Mouse (Mus musculus): Measurements from ENCODE around the gene Tesc. TPM values are rescaled to one million over a fixed set of nuclear protein-coding genes. Genes with fewer than 3 reads are reported as not detected.
A peak's percentile ranks its signal among the peaks of the same experiment; 100 is the strongest.

Gene Tesc
- polyA plus RNA-seq, 1 experiment, result 21.8 TPM

GRCm38 (mm10) chr5:118019905-118020304 lies 7.6 kb upstream of the Tesc start:
- no peak overlapping the region for H3K27ac ChIP-seq (ENCODE audit: control insufficient read depth, insufficient read depth, low read depth, low read length, poor library complexity)
- WGBS, result 60% methylated on average over 11 of the region's 11 CpGs
- no peak for TF ChIP-seq CTCF (IDR thresholded peaks at IDR 0.05; ENCODE audit: control insufficient read depth, insufficient read depth, low read length)
- H3K4me3 ChIP-seq (replicated peaks; ENCODE audit: control insufficient read depth, low read depth, low read length), result no peak overlapping the region
- H3K4me1 ChIP-seq (ENCODE audit: control insufficient read depth, insufficient read depth, low read length), result no peaks in the 10 kb centered on the region

GRCm38 (mm10) chr5:118023053-118023452 lies 4.5 kb upstream of the Tesc start:
- WGBS, result 71% methylated on average over 3 of the region's 3 CpGs
- Histone ChIP-seq H3K4me1 (ENCODE audit: control insufficient read depth, insufficient read depth, low read length) (no peaks in the 10 kb centered on the region), H3K27ac (ENCODE audit: control insufficient read depth, insufficient read depth, low read depth, low read length, poor library complexity) (no peak overlapping the region), H3K4me3 (replicated peaks; ENCODE audit: control insufficient read depth, low read depth, low read length) (no peak overlapping the region)
- TF ChIP-seq CTCF (IDR thresholded peaks at IDR 0.05; ENCODE audit: control insufficient read depth, insufficient read depth, low read length) (no peak), POLR2A (IDR thresholded peaks at IDR 0.05; ENCODE audit: borderline replicate concordance, control insufficient read depth, low read depth, low read length) (no peak)

- WGBS, result 9% methylated on average over 12 of the region's 12 CpGs
Measured at GRCm38 (mm10) chr5:118025880-118026279, 1.7 kb upstream of the Tesc start.

GRCm38 (mm10) chr5:118026343-118026742 lies 1.2 kb upstream of the Tesc start:
- H3K4me3 ChIP-seq (replicated peaks; ENCODE audit: control insufficient read depth, low read depth, low read length), result no peak overlapping the region
- no peak for TF ChIP-seq CTCF (IDR thresholded peaks at IDR 0.05; ENCODE audit: control insufficient read depth, insufficient read depth, low read length)
- TF ChIP-seq POLR2A (IDR thresholded peaks at IDR 0.05; ENCODE audit: borderline replicate concordance, control insufficient read depth, low read depth, low read length), result no peak
- H3K27ac ChIP-seq (ENCODE audit: control insufficient read depth, insufficient read depth, low read depth, low read length, poor library complexity), result no peak overlapping the region
- H3K4me1 ChIP-seq (ENCODE audit: control insufficient read depth, insufficient read depth, low read length), result peaks cover 3% of the 10 kb centered on the region
- whole genome bisulfite sequencing, result 6% methylated on average over 13 of the region's 13 CpGs

More at GRCm38 (mm10) chr5:118025880-118026279, 1.7 kb upstream of the Tesc start:
- H3K4me3 ChIP-seq (replicated peaks; ENCODE audit: control insufficient read depth, low read depth, low read length), result no peak overlapping the region
- peaks cover 3% of the 10 kb centered on the region for H3K4me1 ChIP-seq (ENCODE audit: control insufficient read depth, insufficient read depth, low read length)
- no peak overlapping the region for H3K27ac ChIP-seq (ENCODE audit: control insufficient read depth, insufficient read depth, low read depth, low read length, poor library complexity)
- no peak for TF ChIP-seq CTCF (IDR thresholded peaks at IDR 0.05; ENCODE audit: control insufficient read depth, insufficient read depth, low read length)
- no peak for TF ChIP-seq POLR2A (IDR thresholded peaks at IDR 0.05; ENCODE audit: borderline replicate concordance, control insufficient read depth, low read depth, low read length)

GRCm38 (mm10) chr5:118027101-118027697 lies 344 bp upstream of the Tesc start:
- H3K4me1 ChIP-seq (ENCODE audit: control insufficient read depth, insufficient read depth, low read length), result peaks cover 3% of the 10 kb centered on the region
- no peak overlapping the region for H3K27ac ChIP-seq (ENCODE audit: control insufficient read depth, insufficient read depth, low read depth, low read length, poor library complexity)
- H3K4me3 ChIP-seq (replicated peaks; ENCODE audit: control insufficient read depth, low read depth, low read length), result no peak overlapping the region
- WGBS, result 6% methylated on average over 39 of the region's 39 CpGs
- TF ChIP-seq CTCF (IDR thresholded peaks at IDR 0.05; ENCODE audit: control insufficient read depth, insufficient read depth, low read length) (no peak), POLR2A (IDR thresholded peaks at IDR 0.05; ENCODE audit: borderline replicate concordance, control insufficient read depth, low read depth, low read length) (no peak)

- Histone ChIP-seq H3K4me3 (replicated peaks; ENCODE audit: control insufficient read depth, low read depth, low read length) (peak overlapping the region; percentile 59), H3K4me1 (ENCODE audit: control insufficient read depth, insufficient read depth, low read length) (peaks cover 3% of the 10 kb centered on the region), H3K27ac (ENCODE audit: control insufficient read depth, insufficient read depth, low read depth, low read length, poor library complexity) (no peak overlapping the region)
- WGBS, result 2% methylated on average over 79 of the region's 79 CpGs
- TF ChIP-seq CTCF (IDR thresholded peaks at IDR 0.05; ENCODE audit: control insufficient read depth, insufficient read depth, low read length) (no peak), POLR2A (IDR thresholded peaks at IDR 0.05; ENCODE audit: borderline replicate concordance, control insufficient read depth, low read depth, low read length) (no peak; the same call in 1 of the 2 replicates)
Measured at GRCm38 (mm10) chr5:118028191-118029034, 870 bp downstream of the Tesc start.

- 2% methylated on average over 12 of the region's 12 CpGs for WGBS
- peak overlapping the region; percentile 59 for H3K4me3 ChIP-seq (replicated peaks; ENCODE audit: control insufficient read depth, low read depth, low read length)
- TF ChIP-seq POLR2A (IDR thresholded peaks at IDR 0.05; ENCODE audit: borderline replicate concordance, control insufficient read depth, low read depth, low read length) (no peak), CTCF (IDR thresholded peaks at IDR 0.05; ENCODE audit: control insufficient read depth, insufficient read depth, low read length) (no peak)
- H3K27ac ChIP-seq (ENCODE audit: control insufficient read depth, insufficient read depth, low read depth, low read length, poor library complexity), result no peak overlapping the region
- peaks cover 3% of the 10 kb centered on the region for H3K4me1 ChIP-seq (ENCODE audit: control insufficient read depth, insufficient read depth, low read length)
Measured at GRCm38 (mm10) chr5:118029035-118029408, 1.5 kb downstream of the Tesc start.

- Histone ChIP-seq H3K27ac (ENCODE audit: control insufficient read depth, insufficient read depth, low read depth, low read length, poor library complexity) (no peak overlapping the region), H3K4me1 (ENCODE audit: control insufficient read depth, insufficient read depth, low read length) (peaks cover 3% of the 10 kb centered on the region), H3K4me3 (replicated peaks; ENCODE audit: control insufficient read depth, low read depth, low read length) (peak overlapping the region; percentile 38)
- 1% methylated on average over 10 of the region's 10 CpGs for WGBS
- TF ChIP-seq CTCF (IDR thresholded peaks at IDR 0.05; ENCODE audit: control insufficient read depth, insufficient read depth, low read length), result no peak
- TF ChIP-seq POLR2A (IDR thresholded peaks at IDR 0.05; ENCODE audit: borderline replicate concordance, control insufficient read depth, low read depth, low read length), result no peak
Measured at GRCm38 (mm10) chr5:118029420-118029819, 1.9 kb downstream of the Tesc start.

Measured in bone marrow, adult 2 months (tissue).